Mouse (Mus musculus): Measurements from ENCODE around the gene Npas2.

The Npas2 gene

DNA sequence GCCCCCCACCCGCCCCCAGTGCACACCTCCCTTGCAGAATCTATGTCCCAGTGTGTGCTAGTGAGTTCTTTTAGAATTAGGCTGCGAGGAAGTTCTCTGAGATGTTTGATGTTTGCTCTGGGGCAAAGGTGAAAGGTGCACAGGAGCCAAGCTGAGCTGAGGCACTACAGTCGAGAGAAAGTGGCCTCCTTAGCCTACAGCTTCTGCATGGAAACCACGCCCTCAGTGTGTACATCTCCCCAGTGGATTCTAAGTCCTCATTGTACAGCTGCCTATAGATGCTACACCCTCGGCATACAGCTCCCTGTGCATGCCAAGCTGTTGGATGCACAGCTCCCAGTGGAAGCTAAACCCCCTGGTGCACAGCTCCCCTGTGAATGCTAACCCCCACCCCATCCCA is 145.9 kb downstream of the Npas2 start:
- no peak for DNase-seq

DNA sequence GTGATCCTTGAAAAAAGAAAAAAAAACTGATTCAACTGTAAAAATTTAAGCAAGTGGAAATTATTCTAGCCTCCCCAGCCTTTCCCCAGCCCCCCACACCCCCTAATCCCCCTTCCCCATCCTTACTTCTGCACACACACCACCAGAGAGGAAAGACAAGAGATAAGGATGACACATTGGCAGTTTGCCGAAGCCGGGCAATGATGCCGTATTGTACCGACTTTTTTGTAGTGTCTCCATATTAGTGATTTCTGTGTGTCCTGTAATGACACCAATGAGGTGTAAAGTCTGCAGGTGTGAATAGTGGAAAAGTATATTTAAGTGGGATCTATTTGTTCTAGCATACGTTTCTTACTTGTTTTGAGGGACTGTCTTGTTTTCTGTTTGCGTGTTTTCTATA is 146.6 kb downstream of the Npas2 start:
- DNase-seq, result no peak

- peak; percentile 48 for DNase-seq
Measured at GRCm38 (mm10) chr1:39340647-39341046, 147.1 kb downstream of the Npas2 start.

- DNase-seq, result no peak
Measured at GRCm38 (mm10) chr1:39341807-39342206, 148.3 kb downstream of the Npas2 start.

DNA sequence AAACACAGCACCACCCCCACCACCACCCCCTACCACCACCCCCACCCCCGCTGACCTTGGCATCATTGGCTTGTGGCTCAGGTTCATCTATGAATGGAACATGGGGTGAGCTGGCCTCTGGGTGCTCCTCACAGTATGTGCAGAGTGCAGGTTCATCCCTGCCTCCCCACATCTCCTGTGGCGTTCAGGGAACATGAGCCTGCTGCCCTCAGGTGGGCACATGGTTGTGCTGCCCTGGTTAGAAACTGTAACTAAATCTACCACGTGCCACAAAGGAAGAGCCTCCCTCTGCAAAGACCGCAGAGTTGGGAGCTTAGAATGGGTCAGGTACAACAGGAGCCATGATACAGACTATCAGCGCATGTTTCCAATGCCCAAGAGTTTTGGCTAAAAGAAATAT is 149.7 kb downstream of the Npas2 start:
- DNase-seq, result no peak

DNA sequence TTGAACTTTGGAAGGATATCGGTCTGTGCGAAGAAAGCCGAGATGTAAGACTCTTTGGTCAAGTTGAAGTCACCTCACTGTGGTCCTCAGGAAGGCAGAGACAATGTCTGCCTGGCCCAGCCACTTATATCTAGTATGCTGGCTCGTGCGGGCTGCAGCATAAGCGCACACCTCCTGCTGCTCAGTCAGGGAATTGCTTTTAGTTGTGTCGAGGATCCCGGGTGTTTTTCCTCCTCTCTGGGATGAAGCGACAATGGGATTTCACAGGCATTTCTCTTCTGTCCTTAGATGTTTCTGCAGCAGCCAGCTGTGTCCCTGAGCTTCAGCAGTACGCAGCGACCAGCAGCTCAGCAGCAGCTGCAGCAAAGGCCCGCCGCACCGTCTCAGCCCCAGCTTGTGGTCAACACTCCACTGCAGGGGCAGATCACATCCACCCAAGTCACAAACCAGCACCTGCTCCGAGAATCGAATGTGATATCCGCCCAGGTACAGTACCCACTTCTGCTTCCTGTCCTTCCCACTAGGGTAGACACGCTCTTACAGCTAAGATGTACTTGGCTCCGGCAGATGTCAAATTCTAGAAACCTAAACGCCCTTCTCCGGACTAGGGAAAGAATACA is 151.6 kb downstream of the Npas2 start:
- DNase-seq, result no peak

DNA sequence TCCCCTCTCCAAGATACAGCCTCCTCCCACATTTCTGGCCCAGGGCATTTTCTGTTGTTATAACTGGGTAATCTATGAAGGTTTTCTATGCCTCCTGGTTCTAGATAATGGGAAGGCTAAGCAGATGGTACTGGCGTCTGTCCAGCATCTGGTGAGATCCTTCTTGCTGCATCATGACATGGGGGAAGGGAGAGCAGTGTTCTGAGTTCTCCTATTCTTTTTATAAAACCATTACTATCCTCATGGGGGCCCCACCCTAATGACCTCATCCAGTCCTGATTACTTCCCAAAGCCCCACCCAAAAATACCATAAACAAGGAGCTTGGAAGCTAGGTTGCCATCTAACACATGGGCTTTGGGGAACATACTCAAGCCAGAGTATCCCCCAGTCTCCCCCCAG is 155.5 kb downstream of the Npas2 start:
- peak; percentile 42 for DNase-seq

DNA sequence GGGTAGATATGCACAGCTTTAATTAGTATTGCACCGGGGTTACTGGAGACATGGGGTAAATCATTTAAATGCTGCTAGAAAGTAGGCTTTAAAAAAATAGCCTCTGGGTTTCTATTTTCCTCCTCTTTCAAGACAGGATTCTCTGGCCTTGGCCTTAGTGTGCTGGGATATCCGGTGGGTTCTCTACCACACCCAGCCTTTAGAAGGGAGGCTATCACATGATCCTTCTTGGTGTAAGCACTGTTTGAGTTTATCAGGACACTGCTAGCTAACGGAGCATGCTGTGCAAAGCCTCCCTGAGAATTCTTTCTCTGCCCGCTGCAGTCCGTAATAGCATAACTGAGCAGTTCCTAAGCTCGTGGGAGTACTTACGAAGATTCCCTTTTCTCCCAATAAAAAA is 155.9 kb downstream of the Npas2 start:
- DNase-seq, result no peak

- no peak for DNase-seq
Measured at GRCm38 (mm10) chr1:39361754-39362514, 168.4 kb downstream of the Npas2 start.

- no peak for DNase-seq
Measured at GRCm38 (mm10) chr1:39362515-39362893, 169.0 kb downstream of the Npas2 start.

DNA sequence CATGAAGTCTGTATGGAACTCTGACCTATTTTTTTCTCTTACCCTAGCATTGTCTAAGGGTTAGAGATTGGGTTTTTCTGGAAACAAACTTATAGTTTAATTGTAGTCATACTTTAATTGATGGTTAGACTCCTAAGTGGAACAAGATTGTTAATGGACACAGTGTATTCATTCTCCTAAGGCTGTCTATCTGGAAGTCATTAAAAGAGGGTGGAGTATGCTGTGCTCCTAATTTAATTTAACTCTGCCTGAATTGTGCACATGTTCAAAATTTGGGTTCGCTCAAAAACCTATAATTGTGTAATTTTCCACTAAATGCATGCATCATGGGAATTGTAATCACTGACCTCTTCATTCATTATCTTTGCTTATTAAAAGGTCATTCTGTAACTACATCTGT is 172.0 kb downstream of the Npas2 start:
- DNase-seq, result no peak

- no peak for DNase-seq
Measured at GRCm38 (mm10) chr1:39367045-39367444, 173.5 kb downstream of the Npas2 start.

DNA sequence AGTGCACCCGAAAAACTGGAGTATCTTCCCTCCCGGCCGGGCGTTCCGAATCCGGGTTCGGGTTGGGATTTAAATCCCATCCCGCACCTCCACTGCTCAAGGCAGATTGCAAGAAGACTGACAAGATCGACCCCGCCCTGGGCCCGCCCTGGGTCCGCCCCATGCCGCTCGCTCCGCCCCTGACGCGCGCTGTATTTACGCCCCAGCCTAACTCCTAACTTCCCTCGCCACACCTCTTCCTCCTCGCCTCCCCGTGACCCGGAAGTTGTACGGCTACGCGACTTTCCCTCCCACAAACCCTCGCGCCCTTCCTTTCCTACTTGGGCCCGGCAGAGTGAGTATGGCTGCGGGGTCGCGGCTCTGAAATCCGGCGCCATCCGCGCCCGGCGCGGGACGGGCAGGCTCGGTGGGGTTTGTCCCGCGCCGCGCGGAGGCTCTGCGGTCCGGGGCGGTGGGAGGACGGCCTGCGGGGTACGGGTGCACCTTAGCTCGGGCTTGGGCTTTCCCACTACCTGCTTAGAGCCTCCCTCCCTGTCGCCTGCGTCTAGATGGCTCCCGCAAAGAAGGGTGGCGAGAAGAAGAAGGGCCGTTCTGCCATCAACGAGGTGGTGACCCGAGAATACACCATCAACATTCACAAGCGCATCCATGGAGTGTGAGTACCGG is 174.2 kb downstream of the Npas2 start, which contains the start of gene Rpl31:
Rpl31 (plus strand) TSS at position 242 of the 666 bp plus-strand sequence.
- DNase-seq, result peak; percentile 98

GRCm38 (mm10) chr1:39368267-39368841 is 174.8 kb downstream of the Npas2 start:
- DNase-seq, result no peak

DNA sequence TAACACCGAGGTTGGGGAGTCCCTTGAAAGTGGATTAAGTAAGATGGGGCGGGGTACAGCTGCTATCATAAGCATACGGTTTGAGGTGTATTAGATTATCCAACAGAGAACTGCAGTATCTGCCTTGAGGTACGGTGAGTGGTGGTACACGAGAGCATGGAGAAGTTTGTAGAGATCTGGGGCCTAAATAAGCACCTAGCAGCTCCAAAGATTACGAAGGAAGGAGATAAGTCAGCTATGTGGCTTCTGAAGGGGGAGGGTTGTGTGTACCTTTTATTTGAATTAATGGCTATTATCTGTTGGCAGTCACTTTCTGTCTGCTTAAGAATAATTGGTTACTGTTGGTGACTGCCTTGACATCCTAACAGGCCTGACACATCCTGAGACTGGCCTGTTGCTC is 176.9 kb downstream of the Npas2 start:
- DNase-seq, result no peak

GRCm38 (mm10) chr1:39372220-39372843 is 178.8 kb downstream of the Npas2 start:
- DNase-seq, result no peak

DNA sequence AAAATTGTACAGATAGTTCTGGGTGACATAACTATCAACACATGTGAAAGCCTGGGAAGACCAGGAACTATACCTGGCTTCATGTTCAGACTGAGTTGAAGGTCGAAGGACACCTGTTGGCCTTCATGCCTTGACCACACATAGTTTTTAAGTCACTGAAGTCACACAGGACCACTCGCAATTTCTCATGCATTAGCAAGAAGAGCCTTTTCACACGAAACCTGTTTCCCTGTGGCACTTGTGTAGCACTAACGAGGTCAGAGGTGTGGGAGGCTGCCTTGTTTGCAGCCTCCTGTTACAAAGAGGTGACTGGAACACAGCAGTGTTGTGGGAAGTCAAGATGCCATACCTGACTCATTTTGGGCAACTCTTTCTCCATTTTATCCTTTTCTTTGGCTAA is 179.8 kb downstream of the Npas2 start:
- DNase-seq, result no peak

- DNase-seq, result no peak
Measured at GRCm38 (mm10) chr1:39374231-39374809, 180.8 kb downstream of the Npas2 start.

DNA sequence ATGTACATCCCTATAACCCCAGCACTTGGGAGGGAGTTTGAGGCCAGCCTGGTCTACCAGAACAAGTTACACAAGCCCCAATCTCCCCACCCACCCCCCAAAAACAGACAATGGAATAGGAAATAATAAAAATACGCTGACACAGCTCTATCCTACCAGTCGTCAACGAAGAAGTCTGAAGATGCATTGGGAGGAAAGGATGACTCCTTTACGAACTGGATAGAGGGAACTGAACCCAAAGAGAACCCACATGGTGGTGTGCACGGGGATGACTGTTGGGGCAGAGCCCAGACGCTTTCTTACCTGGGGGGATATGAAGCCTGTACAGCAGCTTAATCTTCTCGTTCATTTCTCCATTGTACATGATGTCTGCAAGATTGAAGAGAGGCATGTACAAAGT is 182.6 kb downstream of the Npas2 start:
- DNase-seq, result no peak

DNA sequence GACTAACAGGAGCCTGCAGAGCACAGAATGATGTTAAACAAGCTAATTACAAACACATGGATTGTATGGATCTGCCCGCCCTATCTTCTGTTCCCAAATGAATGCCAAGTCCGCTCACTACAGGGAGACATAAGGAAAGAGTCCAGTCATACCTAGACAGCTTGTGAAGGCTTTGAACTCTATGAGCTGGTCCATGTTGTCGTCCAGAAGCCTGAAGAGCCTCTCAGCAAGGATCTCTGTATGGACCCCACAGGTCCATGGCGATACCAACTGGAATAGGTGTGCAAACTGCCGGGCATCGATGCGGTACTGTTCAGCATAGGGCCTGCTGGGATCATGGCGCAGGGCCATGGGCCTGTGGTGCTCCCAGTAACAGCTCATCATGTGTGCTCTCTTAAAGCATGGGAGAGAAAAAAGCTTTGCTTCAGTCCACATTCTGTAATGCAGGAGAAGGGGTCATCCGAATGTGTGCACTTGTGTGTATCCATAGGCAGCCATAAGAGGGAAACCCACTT is 183.3 kb downstream of the Npas2 start:
- DNase-seq, result no peak

DNA sequence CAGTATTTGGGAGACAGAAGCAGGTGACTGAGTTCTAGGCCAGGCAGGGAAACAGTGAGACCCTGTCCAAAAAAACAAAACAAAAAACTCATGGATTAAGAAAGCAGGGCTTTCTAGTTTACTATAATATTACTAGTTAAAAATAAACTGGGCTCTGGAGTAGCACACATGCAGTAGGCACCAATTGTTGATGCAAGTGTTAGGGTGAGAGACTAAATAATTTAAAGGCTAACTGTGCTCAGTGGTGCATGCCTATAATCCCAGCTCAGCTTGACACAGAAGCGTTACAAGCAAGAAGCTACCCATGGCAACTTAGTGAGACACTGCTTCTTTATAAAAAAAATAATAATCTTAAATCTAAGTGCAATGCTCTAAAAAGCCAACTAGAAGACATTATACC is 185.0 kb downstream of the Npas2 start:
- no peak for DNase-seq

DNA sequence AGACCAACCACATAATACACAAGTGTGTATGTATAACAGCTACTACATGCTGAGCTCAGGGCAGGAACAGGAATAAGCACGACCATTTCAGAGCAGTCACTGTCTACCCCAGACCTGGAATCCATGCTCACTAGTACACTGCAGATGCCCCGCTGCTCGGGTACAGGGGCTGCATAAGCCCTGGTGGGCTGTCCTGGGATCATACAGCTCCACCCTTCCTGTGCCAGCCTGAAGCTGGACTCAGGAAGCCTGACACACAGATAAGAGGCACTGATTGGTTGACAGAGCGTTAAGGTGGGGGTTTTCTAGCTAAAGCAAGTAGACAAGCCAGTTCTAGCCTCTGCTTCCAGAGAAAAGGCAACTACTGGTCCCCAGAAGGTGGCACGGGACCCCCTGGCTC is 185.5 kb downstream of the Npas2 start:
- no peak for DNase-seq

DNA sequence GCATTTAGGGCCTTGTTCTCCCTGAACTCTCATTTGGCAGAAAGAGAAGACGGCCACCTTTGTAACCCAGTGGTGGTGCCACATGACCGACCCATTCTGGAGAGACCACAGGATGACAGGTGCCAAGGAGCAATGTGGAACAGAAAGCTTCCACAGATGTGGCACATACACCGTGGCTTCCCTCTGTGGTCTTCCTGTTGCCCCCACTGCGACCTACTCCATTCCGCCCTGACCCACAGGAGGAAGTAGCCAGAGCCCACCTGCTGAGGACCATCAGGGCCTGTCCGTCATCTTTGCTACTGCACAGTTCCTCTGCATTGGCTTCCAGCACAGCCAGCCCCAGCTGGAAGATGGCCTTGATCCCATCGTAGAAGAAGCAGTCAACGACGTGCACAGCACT is 187.5 kb downstream of the Npas2 start:
- DNase-seq, result no peak
